Mouse (Mus musculus): ENCODE measurements around the gene Llph.
"Not testable (repeated sequence)": the region's sequence is repeated elsewhere in the genome, so short reads cannot be mapped to it uniquely, and the experiment has no call there.

Llph gene

GRCm38 (mm10) chr10:120226871-120227661 lies at the start of gene Llph:
Gene Llph (plus strand): TSS chr10:120227070.
- DNase-seq = peak; percentile 90

DNA sequence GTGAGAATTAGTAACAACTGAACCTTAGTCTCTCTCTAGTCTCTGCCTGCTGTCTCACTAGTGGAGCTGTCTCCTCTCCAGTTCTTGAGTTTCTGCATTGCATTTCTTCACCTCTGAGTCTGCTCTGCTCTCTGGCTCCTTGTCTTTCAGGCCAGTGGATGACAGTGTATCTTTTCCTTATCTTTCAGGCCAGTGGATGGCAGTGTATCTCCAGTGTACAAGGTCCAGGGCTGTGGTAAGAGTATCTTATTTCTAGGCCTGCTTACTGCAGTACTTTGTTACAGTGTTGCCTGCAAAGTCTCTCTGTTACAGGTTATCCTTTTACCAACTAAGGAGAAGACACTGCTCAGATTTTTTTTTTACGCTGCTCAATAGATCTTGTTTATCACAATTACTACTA lies 44.0 kb upstream of the Llph start:
- peak in 1 of 2 experiments; percentile 8 for DNase-seq

DNA sequence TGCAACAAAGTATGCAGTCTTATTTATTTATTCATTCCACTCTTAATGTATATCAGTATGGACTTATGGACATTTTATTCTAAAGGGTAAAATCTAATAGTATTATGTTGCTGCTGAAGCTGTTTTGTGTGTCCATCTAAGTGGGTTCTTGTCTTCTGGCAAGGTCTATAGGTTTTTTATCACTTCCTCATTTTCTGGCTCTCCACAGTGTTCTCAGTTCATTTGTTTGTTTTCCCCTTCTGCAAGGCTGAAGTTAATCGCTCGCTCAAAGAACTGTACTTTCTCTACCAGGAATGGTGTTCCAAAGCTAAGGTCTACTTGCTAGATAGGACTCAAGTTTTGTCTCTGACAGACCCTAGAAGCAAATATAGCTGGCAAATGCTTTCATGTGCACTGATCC lies 43.5 kb upstream of the Llph start:
- no peak for DNase-seq

DNA sequence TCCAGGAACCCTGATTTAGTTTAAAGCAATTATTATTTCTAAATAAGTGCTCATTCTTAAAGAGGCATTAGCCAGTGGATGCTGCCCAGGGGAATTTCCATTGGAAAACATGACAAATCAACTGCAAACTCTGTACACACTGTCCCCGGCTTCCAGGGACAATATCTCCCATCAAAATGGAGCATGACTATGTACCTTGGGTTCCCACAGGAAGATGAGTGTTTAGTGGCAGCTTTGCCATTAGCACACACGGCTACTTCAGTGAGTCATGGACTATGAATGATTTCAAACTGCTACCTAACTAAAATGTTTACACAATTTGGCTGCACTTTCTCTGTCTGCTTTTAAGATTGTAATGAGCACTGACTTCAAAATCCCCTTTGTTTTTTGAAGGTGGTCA lies 38.4 kb upstream of the Llph start:
- DNase-seq = no peak

- DNase-seq = no peak
These were observed 37.6 kb upstream of the Llph start for GRCm38 (mm10) chr10:120189276-120189675.

GRCm38 (mm10) chr10:120189782-120190181 lies 37.1 kb upstream of the Llph start:
- no peak for DNase-seq

GRCm38 (mm10) chr10:120191165-120191564 lies 35.7 kb upstream of the Llph start:
- no peak for DNase-seq

DNA sequence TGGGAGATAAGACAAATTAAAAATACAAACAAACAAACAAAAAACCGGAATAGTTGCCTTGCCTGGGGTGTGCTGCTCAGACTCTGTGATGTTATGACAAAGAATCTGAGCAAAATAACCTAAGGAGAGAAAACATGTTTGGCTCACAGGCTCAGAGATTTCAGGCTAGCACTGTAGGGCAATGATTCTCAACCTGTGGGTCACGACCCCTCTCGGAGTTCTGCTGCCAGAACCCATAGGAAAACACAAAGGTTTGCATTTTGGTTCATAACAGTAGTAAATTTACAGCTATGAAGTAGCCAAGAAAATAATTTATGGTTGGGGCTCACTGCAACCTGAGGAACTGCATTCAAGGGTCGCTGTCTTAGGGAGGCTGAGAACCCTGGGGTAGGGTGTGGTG lies 34.6 kb upstream of the Llph start:
- DNase-seq = no peak

DNA sequence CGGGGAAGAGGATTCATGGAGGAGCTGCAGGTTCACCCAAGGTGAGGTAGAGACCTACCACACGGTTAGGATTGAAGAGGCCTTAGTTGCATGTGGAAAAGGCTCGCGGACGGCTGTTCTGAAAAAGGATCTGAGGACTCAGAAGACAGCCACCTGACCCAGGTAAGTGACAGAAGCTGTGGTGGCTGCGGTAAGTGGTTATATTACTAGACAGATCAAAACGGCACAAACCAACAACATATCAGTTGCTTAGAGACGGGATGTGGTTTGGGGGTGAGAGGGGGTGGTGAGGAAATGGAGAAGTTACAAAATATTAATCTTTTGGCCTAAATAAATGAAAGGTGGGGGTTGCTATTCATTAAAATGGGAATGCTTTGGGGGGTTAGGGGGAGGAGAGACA lies 33.6 kb upstream of the Llph start:
- DNase-seq = no peak

DNA sequence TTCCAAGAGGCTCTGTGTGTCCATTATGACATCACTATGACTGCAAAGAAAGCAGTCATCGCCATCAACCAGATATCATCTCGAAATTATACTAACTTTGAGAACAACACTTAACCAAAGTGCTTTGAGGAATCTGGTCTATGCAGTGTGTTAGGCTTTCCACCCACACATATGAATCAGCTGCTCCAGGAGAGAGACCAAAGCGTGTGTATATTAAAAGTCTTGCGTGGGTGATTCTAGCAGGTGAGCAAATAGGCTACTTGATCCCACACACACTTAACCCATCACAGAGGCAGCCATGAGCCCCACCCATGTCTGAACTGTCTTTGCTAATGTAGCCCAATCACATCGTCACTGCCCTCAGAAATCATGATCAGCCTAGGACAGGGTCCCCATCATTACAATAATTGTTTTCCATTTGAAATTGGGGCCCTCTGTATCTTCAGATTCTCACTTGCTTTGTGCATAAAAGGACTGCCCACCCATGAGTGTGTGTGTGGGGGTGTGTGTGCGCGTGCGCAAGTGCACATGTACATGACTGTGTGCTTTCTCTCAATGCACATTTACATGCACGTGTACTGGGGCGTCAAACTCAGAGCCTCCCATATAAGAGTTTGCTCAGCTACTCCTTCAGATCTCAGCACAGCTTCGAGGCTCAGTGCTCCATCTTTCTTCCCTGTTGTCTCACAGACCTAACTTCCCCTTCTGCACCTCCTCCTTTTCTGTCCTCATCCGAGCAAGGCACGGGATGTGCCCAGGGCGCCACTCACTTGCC lies 29.6 kb upstream of the Llph start:
- DNase-seq = no peak

- DNase-seq = peak; percentile 77 to 82
These were observed 25.5 kb upstream of the Llph start, which contains the start of gene Tmbim4 for GRCm38 (mm10) chr10:120201131-120201921. Gene Tmbim4 (plus strand): TSS chr10:120201590.

DNA sequence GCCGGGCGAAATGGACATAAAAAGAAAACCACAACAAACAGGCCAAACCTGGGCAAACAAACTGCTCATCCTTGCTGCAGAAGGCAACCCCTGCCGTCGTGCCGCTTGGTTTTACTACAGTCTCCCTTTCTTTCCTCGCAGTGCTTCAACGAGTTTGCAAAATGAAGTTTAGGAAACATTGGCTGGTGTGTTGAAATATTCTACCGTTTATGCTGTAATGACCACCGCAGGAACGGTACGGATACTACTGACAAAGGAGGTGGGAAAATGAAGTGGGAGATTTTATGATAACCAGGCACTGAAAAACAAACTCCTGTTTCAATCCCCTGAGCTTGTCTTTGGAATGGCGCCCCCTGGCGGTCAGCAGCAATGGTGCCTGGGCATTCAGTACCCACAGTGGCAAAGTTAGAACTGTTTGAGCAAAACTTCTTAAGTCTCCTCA lies 24.9 kb upstream of the Llph start, which contains the start of gene Irak3:
Irak3 (minus strand) TSS at position 170 of the 442 bp plus-strand sequence.
- DNase-seq = peak; percentile 79 to 88

GRCm38 (mm10) chr10:120202467-120203250 lies 24.2 kb upstream of the Llph start:
- DNase-seq = no peak

- DNase-seq = no peak
These were observed 22.2 kb upstream of the Llph start for GRCm38 (mm10) chr10:120204591-120205210.

GRCm38 (mm10) chr10:120208015-120208414 lies 18.9 kb upstream of the Llph start:
- DNase-seq = no peak

- peak; percentile 92 for DNase-seq
These were observed 18.0 kb upstream of the Llph start for GRCm38 (mm10) chr10:120208575-120209538.

- no peak for DNase-seq
These were observed 17.3 kb upstream of the Llph start for GRCm38 (mm10) chr10:120209539-120209925.

DNA sequence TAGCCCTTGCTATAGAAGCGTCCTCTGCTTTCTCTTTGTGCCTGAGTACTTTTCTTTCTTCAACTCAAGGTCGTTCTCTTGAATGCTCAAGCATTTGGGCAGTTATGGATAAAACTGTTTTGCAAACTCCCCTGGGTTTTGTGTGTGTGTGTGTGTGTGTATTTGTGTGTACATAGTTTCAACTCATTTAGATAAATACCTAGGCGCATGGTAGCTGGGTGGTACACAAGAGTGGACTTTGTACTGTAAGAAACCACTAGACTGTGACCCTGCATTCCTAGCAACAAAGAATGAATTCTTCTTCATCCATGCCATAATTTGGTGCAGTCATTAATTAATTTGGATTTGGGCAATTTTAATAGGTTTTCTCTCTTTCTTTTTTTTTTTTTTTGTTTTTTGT lies 16.8 kb upstream of the Llph start:
- no peak for DNase-seq

DNA sequence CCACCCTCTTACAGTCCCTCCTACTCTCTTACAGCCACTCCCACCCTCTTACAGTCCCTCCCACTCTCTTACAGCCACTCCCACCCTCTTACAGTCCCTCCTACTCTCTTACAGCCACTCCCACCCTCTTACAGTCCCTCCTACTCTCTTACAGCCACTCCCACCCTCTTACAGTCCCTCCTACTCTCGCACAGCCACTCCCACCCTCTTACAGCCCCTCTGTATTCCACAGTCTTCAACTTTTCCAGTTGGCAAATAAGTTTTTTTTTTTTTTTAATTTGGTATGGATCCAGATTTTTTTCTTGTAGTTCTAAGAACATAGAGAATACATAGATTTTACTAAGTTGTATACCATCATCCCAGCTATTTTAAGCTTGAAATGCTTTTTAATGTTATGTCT lies 9.8 kb upstream of the Llph start:
- DNase-seq = not testable (repeated sequence)

DNA sequence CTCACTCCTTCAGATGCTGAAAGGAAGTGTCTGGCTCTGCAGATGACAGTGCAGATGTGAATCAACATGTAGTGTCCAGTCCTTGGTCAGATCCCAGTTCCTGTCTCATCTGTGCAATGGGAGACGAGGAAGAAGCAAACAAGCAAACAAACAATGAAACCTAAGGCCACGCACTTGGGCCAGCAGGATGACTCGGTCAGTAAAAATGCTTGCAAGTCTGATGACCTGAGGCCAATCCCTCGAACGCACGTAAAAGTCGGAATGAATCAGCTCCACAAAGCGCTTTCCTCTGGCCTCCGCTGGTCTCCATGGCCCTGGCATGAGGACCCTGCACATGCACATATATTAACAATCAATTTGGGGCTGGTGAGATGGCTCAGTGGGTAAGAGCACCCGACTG lies 7.9 kb upstream of the Llph start:
- no peak for DNase-seq
